Mouse (Mus musculus): ENCODE measurements around the gene Olfr970. TPM values are rescaled to one million over a fixed set of nuclear protein-coding genes. Genes with fewer than 3 reads are reported as not detected.
"Not testable (repeated sequence)": the region's sequence is repeated elsewhere in the genome, so short reads cannot be mapped to it uniquely, and the experiment has no call there.

Olfr970 gene
- total RNA-seq (2021), result not detected
- long read RNA-seq, experiment 1, result 0 reads
- long read RNA-seq, experiment 2, result 0 reads

DNA sequence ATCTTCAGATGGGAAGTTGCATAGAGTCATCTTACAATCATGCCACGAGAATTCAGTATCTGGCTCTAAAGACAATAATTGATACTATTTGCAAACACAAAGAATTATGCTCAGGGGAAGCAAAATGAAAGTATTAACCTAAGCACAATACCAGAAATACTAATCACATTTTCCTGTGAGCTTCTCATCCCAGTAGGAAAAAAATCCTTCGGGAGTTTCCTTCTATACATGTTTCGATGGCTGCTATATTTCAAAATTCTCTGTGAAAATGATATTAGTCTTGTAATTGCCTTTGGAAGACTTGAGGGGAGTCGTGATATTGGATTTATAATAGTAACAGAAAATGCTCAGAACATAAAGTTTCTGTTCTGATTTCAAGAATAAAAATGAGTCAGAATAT, at the start of gene Olfr970:
Gene Olfr970 (plus strand): TSS at position 301 of the 400 bp plus-strand sequence.
- no peak for DNase-seq

GRCm38 (mm10) chr9:39783153-39783552, 25.5 kb upstream of the Olfr970 start, which contains the start of gene Olfr968:
Gene Olfr968 (minus strand): TSS chr9:39783253.
- DNase-seq, result no peak

DNA sequence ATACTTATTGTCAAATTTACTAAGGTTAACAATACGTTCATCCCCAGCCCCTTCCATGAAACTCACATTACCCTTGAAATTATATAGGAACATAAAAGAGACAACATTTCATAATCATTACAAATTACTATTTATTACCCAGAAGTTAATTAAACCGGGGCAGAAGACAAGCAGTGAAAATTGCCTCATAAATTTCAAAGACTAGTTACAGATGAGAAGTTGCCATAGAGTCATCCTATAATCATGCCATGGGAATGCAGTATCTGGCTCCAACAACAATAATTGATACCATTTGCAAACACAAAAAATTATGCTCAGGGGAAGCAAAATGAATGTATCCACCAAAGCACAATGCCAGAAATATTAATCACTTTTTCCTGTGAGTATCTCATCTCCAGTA, 18.1 kb upstream of the Olfr970 start, which contains the start of gene Olfr969:
Gene Olfr969 (plus strand): TSS at position 388 of the 400 bp plus-strand sequence.
- no peak for DNase-seq

DNA sequence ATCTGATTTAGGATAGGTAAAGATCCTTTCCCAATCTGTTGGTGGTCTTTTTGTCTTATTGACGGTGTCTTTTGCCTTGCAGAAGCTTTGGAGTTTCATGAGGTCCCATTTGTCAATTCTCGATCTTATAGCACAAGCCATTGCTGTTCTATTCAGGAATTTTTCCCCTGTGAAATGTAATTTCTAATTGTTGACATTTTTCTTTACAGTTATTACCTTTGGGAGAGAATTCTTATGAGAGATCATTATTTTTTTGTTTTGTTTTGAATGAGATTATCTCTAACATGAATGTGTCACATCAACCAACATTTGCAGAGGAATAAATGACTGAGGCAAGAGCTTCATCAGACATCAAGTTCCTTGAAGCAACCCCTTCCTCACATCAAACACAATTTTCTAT, 27.9 kb downstream of the Olfr970 start, which contains the start of gene Olfr971:
Gene Olfr971 (plus strand): TSS at position 301 of the 400 bp plus-strand sequence.
- DNase-seq, result not testable (repeated sequence)

GRCm38 (mm10) chr9:39866122-39866521, 57.5 kb downstream of the Olfr970 start, which contains the start of gene Olfr972:
Gene Olfr972 (plus strand): TSS chr9:39866422.
- DNase-seq, result no peak

Other genes starting within 250 kb of the Olfr970 start
- not detected for gene Olfr959, start 233.3 kb upstream of the Olfr970 start, total RNA-seq (2021)
- gene AW551984, start 204.5 kb upstream of the Olfr970 start, total RNA-seq (2021), result 1 to 10 TPM; 6.6 to 7.9 TPM
- not detected for gene Olfr148, start 198.2 kb upstream of the Olfr970 start, total RNA-seq (2021)
- gene Olfr960, start 187.5 kb upstream of the Olfr970 start, total RNA-seq (2021), result not detected
- gene Olfr961, start 163.8 kb upstream of the Olfr970 start, total RNA-seq (2021), result not detected
- not detected for gene Olfr963, start 141.7 kb upstream of the Olfr970 start, total RNA-seq (2021)
- gene Olfr149, start 101.7 kb upstream of the Olfr970 start, total RNA-seq (2021), result not detected
- not detected for gene Olfr965, start 97.5 kb upstream of the Olfr970 start, total RNA-seq (2021)
- not detected for gene Olfr150, start 77.9 kb upstream of the Olfr970 start, total RNA-seq (2021)
- gene Olfr967, start 62.6 kb upstream of the Olfr970 start, total RNA-seq (2021), result not detected
- gene Olfr968, start 25.6 kb upstream of the Olfr970 start, total RNA-seq (2021), result not detected
- not detected for gene Olfr969, start 17.9 kb upstream of the Olfr970 start, total RNA-seq (2021)
- gene Olfr971, start 28.0 kb downstream of the Olfr970 start, total RNA-seq (2021), result not detected
- not detected for gene Olfr972, start 57.6 kb downstream of the Olfr970 start, total RNA-seq (2021)
- not detected for gene Olfr229, start 98.5 kb downstream of the Olfr970 start, total RNA-seq (2021)
- not detected for gene Olfr974, start 128.6 kb downstream of the Olfr970 start, total RNA-seq (2021)
- not detected for gene Olfr975, start 143.2 kb downstream of the Olfr970 start, total RNA-seq (2021)
- not detected for gene Olfr976, start 152.3 kb downstream of the Olfr970 start, total RNA-seq (2021)
- not detected for gene Olfr978, start 183.3 kb downstream of the Olfr970 start, total RNA-seq (2021)
- not detected for gene Olfr979, start 194.6 kb downstream of the Olfr970 start, total RNA-seq (2021)
- not detected for gene Olfr980, start 200.7 kb downstream of the Olfr970 start, total RNA-seq (2021)
- not detected for gene Olfr981, start 212.6 kb downstream of the Olfr970 start, total RNA-seq (2021)

All from adrenal gland, postnatal 36 days (tissue).